Mouse (Mus musculus): ENCODE data around the gene Scfd2. TPM values are rescaled to one million over a fixed set of nuclear protein-coding genes. Genes with fewer than 3 reads are reported as not detected.

Scfd2 gene
- polyA plus RNA-seq, 1 experiment from 2014 or later, result 14.9 TPM

- Histone ChIP-seq H3K9me3 (replicated peaks; ENCODE audit: control insufficient read depth, low read length) (no peaks in the 10 kb centered on the region), H3K4me1 (ENCODE audit: control insufficient read depth, insufficient read depth, low read length) (peaks cover 7% of the 10 kb centered on the region), H3K9ac (replicated peaks; ENCODE audit: low read length) (peak overlapping the region; percentile 26), H3K36me3 (replicated peaks; ENCODE audit: control insufficient read depth, insufficient read depth, low read depth, low read length) (no peaks in the 10 kb centered on the region), H3K27ac (replicated peaks; ENCODE audit: low read depth, low read length) (peak overlapping the region; percentile 61), H3K4me3 (ENCODE audit: low read depth, low read length) (no peak overlapping the region), H3K27me3 (ENCODE audit: control insufficient read depth, insufficient read depth, low read length) (no peaks in the 10 kb centered on the region), H3K4me2 (ENCODE audit: low read depth, low read length) (no peak overlapping the region)
- DNase-seq (ENCODE audit: low spot score), result peak; percentile 51
- 37% methylated on average over 13 of the region's 13 CpGs for WGBS
- no peak for ATAC-seq (replicated peaks; ENCODE audit: insufficient number of reproducible peaks, low FRiP score, low TSS enrichment, low read depth)
These were observed 265.7 kb downstream of the Scfd2 start for GRCm38 (mm10) chr5:74265601-74266475.

GRCm38 (mm10) chr5:74265151-74265550 is 266.4 kb downstream of the Scfd2 start:
- WGBS, result 63% methylated on average over 6 of the region's 6 CpGs
- no peak overlapping the region for H3K4me2 ChIP-seq (ENCODE audit: low read depth, low read length)
- peak overlapping the region; percentile 61; the same call in 1 of the 2 replicates for H3K27ac ChIP-seq (replicated peaks; ENCODE audit: low read depth, low read length)

GRCm38 (mm10) chr5:74264541-74264940 is 267.0 kb downstream of the Scfd2 start:
- Histone ChIP-seq H3K27ac (replicated peaks; ENCODE audit: low read depth, low read length) (no peak overlapping the region), H3K27me3 (ENCODE audit: control insufficient read depth, insufficient read depth, low read length) (no peaks in the 10 kb centered on the region), H3K4me1 (ENCODE audit: control insufficient read depth, insufficient read depth, low read length) (peaks cover 7% of the 10 kb centered on the region), H3K36me3 (replicated peaks; ENCODE audit: control insufficient read depth, insufficient read depth, low read depth, low read length) (no peaks in the 10 kb centered on the region), H3K9me3 (replicated peaks; ENCODE audit: control insufficient read depth, low read length) (no peaks in the 10 kb centered on the region), H3K4me3 (ENCODE audit: low read depth, low read length) (no peak overlapping the region), H3K4me2 (ENCODE audit: low read depth, low read length) (no peak overlapping the region), H3K9ac (replicated peaks; ENCODE audit: low read length) (no peak overlapping the region)
- DNase-seq (ENCODE audit: low spot score) (no peak), ATAC-seq (replicated peaks; ENCODE audit: insufficient number of reproducible peaks, low FRiP score, low TSS enrichment, low read depth) (no peak)
- 57% methylated on average over 4 of the region's 4 CpGs for WGBS

More at GRCm38 (mm10) chr5:74265151-74265550, 266.4 kb downstream of the Scfd2 start:
- H3K27me3 ChIP-seq (ENCODE audit: control insufficient read depth, insufficient read depth, low read length), result no peaks in the 10 kb centered on the region
- H3K4me3 ChIP-seq (ENCODE audit: low read depth, low read length), result no peak overlapping the region
- ATAC-seq (replicated peaks; ENCODE audit: insufficient number of reproducible peaks, low FRiP score, low TSS enrichment, low read depth) (no peak), DNase-seq (ENCODE audit: low spot score) (no peak)
- peak overlapping the region; percentile 26; the same call in 1 of the 2 replicates for H3K9ac ChIP-seq (replicated peaks; ENCODE audit: low read length)
- peaks cover 7% of the 10 kb centered on the region for H3K4me1 ChIP-seq (ENCODE audit: control insufficient read depth, insufficient read depth, low read length)
- no peaks in the 10 kb centered on the region for H3K36me3 ChIP-seq (replicated peaks; ENCODE audit: control insufficient read depth, insufficient read depth, low read depth, low read length)
- no peaks in the 10 kb centered on the region for H3K9me3 ChIP-seq (replicated peaks; ENCODE audit: control insufficient read depth, low read length)

GRCm38 (mm10) chr5:74261016-74261415 is 270.5 kb downstream of the Scfd2 start:
- Histone ChIP-seq H3K4me2 (ENCODE audit: low read depth, low read length) (no peak overlapping the region), H3K9ac (replicated peaks; ENCODE audit: low read length) (no peak overlapping the region), H3K36me3 (replicated peaks; ENCODE audit: control insufficient read depth, insufficient read depth, low read depth, low read length) (no peaks in the 10 kb centered on the region), H3K4me1 (ENCODE audit: control insufficient read depth, insufficient read depth, low read length) (peaks cover 7% of the 10 kb centered on the region), H3K27ac (replicated peaks; ENCODE audit: low read depth, low read length) (no peak overlapping the region), H3K9me3 (replicated peaks; ENCODE audit: control insufficient read depth, low read length) (no peaks in the 10 kb centered on the region), H3K27me3 (ENCODE audit: control insufficient read depth, insufficient read depth, low read length) (no peaks in the 10 kb centered on the region), H3K4me3 (ENCODE audit: low read depth, low read length) (no peak overlapping the region)
- ATAC-seq (replicated peaks; ENCODE audit: insufficient number of reproducible peaks, low FRiP score, low TSS enrichment, low read depth), result no peak
- WGBS, result 68% methylated on average over 6 of the region's 6 CpGs
- DNase-seq (ENCODE audit: low spot score), result no peak

- H3K4me3 ChIP-seq (ENCODE audit: low read depth, low read length), result no peak overlapping the region
- no peaks in the 10 kb centered on the region for H3K36me3 ChIP-seq (replicated peaks; ENCODE audit: control insufficient read depth, insufficient read depth, low read depth, low read length)
- no peak overlapping the region for H3K27ac ChIP-seq (replicated peaks; ENCODE audit: low read depth, low read length)
- no peak; the same call in 1 of the 2 replicates for ATAC-seq (replicated peaks; ENCODE audit: insufficient number of reproducible peaks, low FRiP score, low TSS enrichment, low read depth)
- peak; percentile 34 for DNase-seq (ENCODE audit: low spot score)
- no peak overlapping the region for H3K4me2 ChIP-seq (ENCODE audit: low read depth, low read length)
- no peak overlapping the region for H3K9ac ChIP-seq (replicated peaks; ENCODE audit: low read length)
- H3K27me3 ChIP-seq (ENCODE audit: control insufficient read depth, insufficient read depth, low read length), result no peaks in the 10 kb centered on the region
- WGBS, result 46% methylated on average over 9 of the region's 9 CpGs
- no peaks in the 10 kb centered on the region for H3K9me3 ChIP-seq (replicated peaks; ENCODE audit: control insufficient read depth, low read length)
- H3K4me1 ChIP-seq (ENCODE audit: control insufficient read depth, insufficient read depth, low read length), result peaks cover 1% of the 10 kb centered on the region; the same call in 1 of the 2 replicates
These were observed 271.2 kb downstream of the Scfd2 start for GRCm38 (mm10) chr5:74260378-74260809.

- 79% methylated on average over 4 of the region's 4 CpGs for WGBS
- Histone ChIP-seq H3K27ac (replicated peaks; ENCODE audit: low read depth, low read length) (no peak overlapping the region), H3K4me2 (ENCODE audit: low read depth, low read length) (no peak overlapping the region), H3K4me3 (ENCODE audit: low read depth, low read length) (no peak overlapping the region), H3K36me3 (replicated peaks; ENCODE audit: control insufficient read depth, insufficient read depth, low read depth, low read length) (no peaks in the 10 kb centered on the region), H3K27me3 (ENCODE audit: control insufficient read depth, insufficient read depth, low read length) (no peaks in the 10 kb centered on the region), H3K4me1 (ENCODE audit: control insufficient read depth, insufficient read depth, low read length) (no peaks in the 10 kb centered on the region; the same call in 1 of the 2 replicates), H3K9me3 (replicated peaks; ENCODE audit: control insufficient read depth, low read length) (no peaks in the 10 kb centered on the region), H3K9ac (replicated peaks; ENCODE audit: low read length) (no peak overlapping the region)
- no peak for ATAC-seq (replicated peaks; ENCODE audit: insufficient number of reproducible peaks, low FRiP score, low TSS enrichment, low read depth)
- DNase-seq (ENCODE audit: low spot score), result no peak
These were observed 274.9 kb downstream of the Scfd2 start for GRCm38 (mm10) chr5:74256705-74257104.

- no peaks in the 10 kb centered on the region for H3K36me3 ChIP-seq (replicated peaks; ENCODE audit: control insufficient read depth, insufficient read depth, low read depth, low read length)
- H3K4me1 ChIP-seq (ENCODE audit: control insufficient read depth, insufficient read depth, low read length), result peaks cover 2% of the 10 kb centered on the region; the same call in 1 of the 2 replicates
- H3K27me3 ChIP-seq (ENCODE audit: control insufficient read depth, insufficient read depth, low read length), result no peaks in the 10 kb centered on the region
- H3K27ac ChIP-seq (replicated peaks; ENCODE audit: low read depth, low read length), result no peak overlapping the region
- no peak overlapping the region for H3K4me2 ChIP-seq (ENCODE audit: low read depth, low read length)
- H3K9ac ChIP-seq (replicated peaks; ENCODE audit: low read length), result no peak overlapping the region
- DNase-seq (ENCODE audit: low spot score), result no peak
- no peak overlapping the region for H3K4me3 ChIP-seq (ENCODE audit: low read depth, low read length)
- H3K9me3 ChIP-seq (replicated peaks; ENCODE audit: control insufficient read depth, low read length), result no peaks in the 10 kb centered on the region
- no peak for ATAC-seq (replicated peaks; ENCODE audit: insufficient number of reproducible peaks, low FRiP score, low TSS enrichment, low read depth)
- WGBS, result 69% methylated on average over 1 of the region's 1 CpGs
These were observed 276.6 kb downstream of the Scfd2 start for GRCm38 (mm10) chr5:74254996-74255395.

GRCm38 (mm10) chr5:74253724-74254328 is 277.7 kb downstream of the Scfd2 start:
- no peak overlapping the region for H3K4me2 ChIP-seq (ENCODE audit: low read depth, low read length)
- ATAC-seq (replicated peaks; ENCODE audit: insufficient number of reproducible peaks, low FRiP score, low TSS enrichment, low read depth) (no peak), DNase-seq (ENCODE audit: low spot score) (peak; percentile 43)
- no peak overlapping the region for H3K4me3 ChIP-seq (ENCODE audit: low read depth, low read length)
- 21% methylated on average over 7 of the region's 7 CpGs for WGBS
- H3K36me3 ChIP-seq (replicated peaks; ENCODE audit: control insufficient read depth, insufficient read depth, low read depth, low read length), result no peaks in the 10 kb centered on the region
- H3K9ac ChIP-seq (replicated peaks; ENCODE audit: low read length), result no peak overlapping the region
- no peaks in the 10 kb centered on the region for H3K27me3 ChIP-seq (ENCODE audit: control insufficient read depth, insufficient read depth, low read length)
- no peaks in the 10 kb centered on the region for H3K9me3 ChIP-seq (replicated peaks; ENCODE audit: control insufficient read depth, low read length)
- H3K4me1 ChIP-seq (ENCODE audit: control insufficient read depth, insufficient read depth, low read length), result peaks cover 2% of the 10 kb centered on the region; the same call in 1 of the 2 replicates
- H3K27ac ChIP-seq (replicated peaks; ENCODE audit: low read depth, low read length), result peak overlapping the region; percentile 49; the same call in 1 of the 2 replicates
